In the genomic region with DNA sequence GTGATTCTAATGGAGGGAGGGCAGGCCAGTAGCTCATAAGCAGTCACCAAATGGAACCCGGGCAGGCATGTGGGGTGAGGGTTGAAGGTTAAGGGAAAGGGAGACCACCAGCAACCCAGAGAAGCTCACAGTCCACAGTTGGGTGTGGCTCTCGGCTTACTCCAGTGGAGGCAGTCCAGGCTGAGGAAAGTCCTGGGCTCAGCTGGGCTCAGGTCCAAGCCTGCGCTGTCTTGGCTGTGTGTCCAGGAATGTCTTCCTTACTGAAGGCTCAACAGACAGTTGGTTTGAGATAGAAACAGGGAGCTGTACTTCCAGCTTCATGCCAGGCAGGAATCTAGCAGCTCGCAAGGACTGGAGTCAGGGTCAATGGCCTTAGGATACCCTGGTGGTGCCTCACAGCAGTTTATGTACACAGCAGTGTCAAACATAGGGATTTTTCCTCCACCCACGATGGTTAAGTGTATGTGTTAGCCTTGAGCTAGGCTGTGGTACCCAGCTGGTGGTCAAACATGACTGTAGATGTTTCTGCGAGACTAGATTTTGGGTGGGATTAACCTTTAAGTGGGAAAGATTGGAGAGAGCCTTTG, we compare ENCODE assay signal across 10 mouse cellular contexts.
A peak's percentile ranks its signal among the peaks of the same experiment; 100 is the strongest.
DNase-seq lines count a peak whose midpoint lies in the region; ATAC-seq lines count a peak whose summit lies in the region.
"Had no signal": no experiment of that assay in that cellular context is flagged by ENCODE, and none has a peak within 500 bp of the region (broad histone marks: within the 10 kb centered on the region; RNA-seq: fewer than 3 reads in every experiment).

No protein-coding gene starts in this region.

- no peak overlapping the region for H3K9ac ChIP-seq in kidney, embryonic 14.5 days (ENCODE audit: low read depth, low read length)
- no peak overlapping the region for H3K9ac ChIP-seq in forebrain, embryonic 15.5 days (replicated peaks)
- no peak overlapping the region for H3K9ac ChIP-seq in forebrain, embryonic 16.5 days (replicated peaks; ENCODE audit: low read depth, low read length)

- H3K4me1 ChIP-seq in kidney, embryonic 14.5 days (ENCODE audit: control insufficient read depth, insufficient read depth, low read length) = no peaks in the 10 kb centered on the region
- peaks cover 27% of the 10 kb centered on the region for H3K4me1 ChIP-seq in forebrain, embryonic 15.5 days
- peaks cover 16% of the 10 kb centered on the region for H3K4me1 ChIP-seq in forebrain, embryonic 16.5 days (replicated peaks; ENCODE audit: control insufficient read depth, insufficient read depth, low read length)

- no peak overlapping the region for H3K4me2 ChIP-seq in kidney, embryonic 14.5 days (replicated peaks; ENCODE audit: low read depth, low read length)
- no peak overlapping the region for H3K4me2 ChIP-seq in forebrain, embryonic 15.5 days (replicated peaks)
- H3K4me2 ChIP-seq in forebrain, embryonic 16.5 days (ENCODE audit: low read length) = no peak overlapping the region
- H3K4me2 ChIP-seq: midbrain, embryonic 11.5 days had no signal

- H3K27me3 ChIP-seq in kidney, embryonic 14.5 days (ENCODE audit: control insufficient read depth, insufficient read depth, low read length) = no peaks in the 10 kb centered on the region
- H3K27me3 ChIP-seq in forebrain, embryonic 15.5 days = no peaks in the 10 kb centered on the region
- no peaks in the 10 kb centered on the region for H3K27me3 ChIP-seq in forebrain, embryonic 16.5 days (replicated peaks; ENCODE audit: control insufficient read depth, insufficient read depth, low read length)

- H3K36me3 ChIP-seq in kidney, embryonic 14.5 days (ENCODE audit: control insufficient read depth, insufficient read depth, low read length) = no peaks in the 10 kb centered on the region
- H3K36me3 ChIP-seq in forebrain, embryonic 15.5 days = no peaks in the 10 kb centered on the region
- no peaks in the 10 kb centered on the region for H3K36me3 ChIP-seq in forebrain, embryonic 16.5 days (ENCODE audit: control insufficient read depth, insufficient read depth)
- H3K36me3 ChIP-seq: G1E had no signal

- intact Hi-C loops in gastrocnemius, postnatal 14 days (cut with DNase I; ENCODE audit: low total_unique reads) = no loop called here

- peak; percentile 49 for DNase-seq in kidney, adult 11 months
- peak; percentile 57 for DNase-seq in gastrocnemius, postnatal 14 days
- DNase-seq in kidney, adult 8-10 months = peak; percentile 44 to 60
- DNase-seq in ovary, postnatal 36 days (ENCODE audit: low spot score) = peak; percentile 61
- no peak for DNase-seq in cerebellum, adult 8-10 months

- H3K27ac ChIP-seq in kidney, embryonic 14.5 days (ENCODE audit: low read depth, low read length) = no peak overlapping the region
- H3K27ac ChIP-seq in forebrain, embryonic 15.5 days (replicated peaks) = no peak overlapping the region
- H3K27ac ChIP-seq in forebrain, embryonic 16.5 days (ENCODE audit: low read length) = no peak overlapping the region

- ATAC-seq in kidney, embryonic 14.5 days (ENCODE audit: low FRiP score, low TSS enrichment) = no peak
- ATAC-seq in forebrain, embryonic 15.5 days (replicated peaks) = no peak
- no peak for ATAC-seq in forebrain, embryonic 16.5 days

- WGBS in kidney, embryonic 14.5 days = 79% methylated on average over 6 of the region's 6 CpGs
- WGBS in forebrain, embryonic 15.5 days = 71% methylated on average over 6 of the region's 6 CpGs
- 68% methylated on average over 6 of the region's 6 CpGs for WGBS in forebrain, embryonic 16.5 days

- no peak overlapping the region for H3K4me3 ChIP-seq in kidney, embryonic 14.5 days (ENCODE audit: low read length)
- H3K4me3 ChIP-seq in forebrain, embryonic 15.5 days = no peak overlapping the region
- no peak overlapping the region for H3K4me3 ChIP-seq in forebrain, embryonic 16.5 days (replicated peaks; ENCODE audit: low read length)

- no peaks in the 10 kb centered on the region for H3K9me3 ChIP-seq in kidney, embryonic 14.5 days (ENCODE audit: control insufficient read depth, low read length)
- no peaks in the 10 kb centered on the region for H3K9me3 ChIP-seq in forebrain, embryonic 15.5 days
- H3K9me3 ChIP-seq in forebrain, embryonic 16.5 days (ENCODE audit: control insufficient read depth, low read length) = no peaks in the 10 kb centered on the region
- H3K9me3 ChIP-seq: G1E had no signal
